Mouse (Mus musculus): ENCODE measurements around the gene Adgrl3.

DNA sequence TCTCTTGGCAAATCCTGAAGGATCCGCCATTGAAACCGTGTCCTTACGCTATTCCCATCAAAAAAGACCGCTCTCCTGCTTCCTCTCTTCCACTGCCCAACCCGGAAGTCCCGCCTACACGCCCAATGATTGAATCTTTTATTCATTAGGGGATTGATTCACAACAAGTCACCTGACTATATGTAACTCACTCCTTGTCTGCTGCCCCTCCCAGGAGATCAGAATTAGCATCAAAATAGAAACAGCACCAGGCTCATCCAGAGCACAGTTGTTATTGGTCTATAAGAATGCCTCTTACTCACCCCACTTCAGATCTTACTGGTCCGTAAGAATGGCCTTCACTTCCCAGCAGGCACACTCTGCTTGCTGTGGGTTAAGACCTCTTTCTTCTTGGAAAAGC, 536.1 kb downstream of the Adgrl3 start:
- TF ChIP-seq CTCF (IDR thresholded peaks at IDR 0.05; ENCODE audit: extremely low read depth, insufficient read length, insufficient replicate concordance, low read depth, low read length) (no peak), POLR2A (IDR thresholded peaks at IDR 0.05; ENCODE audit: low read depth, low read length) (no peak)

All from small intestine, adult 2 months (tissue).